Mouse (Mus musculus) G1E (cell line): ENCODE results near the gene Btbd17.

Experiments used
- CTCF ChIP-seq: IDR thresholded peaks from 2 replicates; pipeline ENCODE4 v1.5.1; 2012; ENCODE audit warnings: low read depth, low read length, inconsistent platforms, mixed read lengths
- GATA1 ChIP-seq: IDR thresholded peaks from 2 replicates; pipeline ENCODE4 v1.6.1; 2012; ENCODE audit warnings: borderline replicate concordance, low read length, inconsistent platforms, mixed read lengths

DNA sequence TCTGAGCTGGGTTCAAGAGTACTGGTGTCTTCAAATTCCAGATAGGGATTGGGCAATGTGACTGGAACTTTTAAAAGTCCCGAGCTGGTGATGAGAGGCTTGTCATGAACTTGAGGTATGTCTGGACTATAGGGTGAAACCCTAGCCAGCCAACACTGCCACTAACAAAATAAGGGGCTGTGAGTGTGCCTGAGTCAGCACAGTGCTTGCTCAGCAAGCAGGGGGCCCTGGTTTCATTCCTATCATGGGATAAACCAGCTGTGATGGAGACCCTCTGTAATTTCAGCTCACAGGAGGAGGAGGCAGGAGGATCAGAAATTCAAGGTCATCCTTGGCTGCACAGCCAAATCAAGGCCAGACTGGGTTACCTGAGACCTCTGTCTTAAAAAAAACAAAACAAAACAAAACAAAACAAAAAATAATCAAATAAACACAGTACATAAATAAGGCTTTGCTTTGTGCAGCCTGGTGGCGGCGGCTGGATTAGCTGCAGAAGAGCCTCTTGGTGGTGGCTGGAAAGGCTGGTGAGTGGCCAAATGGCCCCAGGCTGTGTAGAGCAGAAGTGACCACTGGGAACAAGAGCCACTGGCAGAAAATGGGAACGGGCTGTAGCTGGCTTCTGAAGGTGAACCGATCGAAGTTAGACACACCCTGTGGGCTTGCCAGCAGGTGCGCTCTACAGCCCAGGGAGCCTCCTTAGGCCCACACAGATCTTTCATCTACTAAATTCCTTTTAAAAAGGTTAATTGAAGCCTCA is 48.9 kb upstream of the Btbd17 start:
- TF ChIP-seq CTCF (no peak), GATA1 (no peak)
